Mouse (Mus musculus): ENCODE measurements at regions not wholly inside any gene's neighbourhood (a gene's known extent, or its start where the extent isn't known, plus 50 kb on each side); places are given as distances from the start of the nearest gene placed in this dataset.

- TF ChIP-seq CTCF (IDR thresholded peaks at IDR 0.05; ENCODE audit: control insufficient read depth, insufficient read depth, insufficient replicate concordance, low read depth, low read length) (no peak), POLR2A (IDR thresholded peaks at IDR 0.05; ENCODE audit: control insufficient read depth, low read depth, low read length) (no peak)
Measured at GRCm38 (mm10) chr3:137147405-137147804, 193.5 kb upstream of the Emcn start.

Data from testis, adult 2 months (tissue).